Mouse (Mus musculus) stomach, embryonic 15.5 days (tissue): ENCODE results near the gene Kcnc1. TPM values are rescaled to one million over a fixed set of nuclear protein-coding genes. Genes with fewer than 3 reads are reported as not detected.

Experiments used
- ATAC-seq: fragments of 200-750 bp; cut with Nextera tagmentation; 2 replicates; pipeline ENCODE4 v1.8.0; 2017; ENCODE audit warnings: low read depth, moderate number of reproducible peaks, moderate TSS enrichment; ENCODE audit not compliant: insufficient read depth, low FRiP score
- H3K27ac ChIP-seq: fragments of 300-500 bp; sonication (generic); 2 replicates; pipeline ENCODE4 v1.5.1; 2015; ENCODE audit warnings: mild to moderate bottlenecking, inconsistent platforms
- H3K27me3 ChIP-seq: fragments of 300-500 bp; sonication (generic); replicated peaks from 2 replicates; pipeline ENCODE4 v1.6.1; 2015; ENCODE audit warnings: inconsistent platforms
- H3K36me3 ChIP-seq: fragments of 300-500 bp; sonication (generic); 2 replicates; pipeline ENCODE4 v1.6.1; 2015; ENCODE audit warnings: inconsistent platforms
- H3K4me1 ChIP-seq: fragments of 300-500 bp; sonication (generic); 2 replicates; pipeline ENCODE4 v1.6.1; 2015; ENCODE audit warnings: inconsistent platforms
- H3K4me2 ChIP-seq: fragments of 300-500 bp; sonication (generic); 2 replicates; pipeline ENCODE4 v1.6.1; 2015; ENCODE audit warnings: mild to moderate bottlenecking, inconsistent platforms
- H3K4me3 ChIP-seq: fragments of 300-500 bp; sonication (generic); replicated peaks from 2 replicates; pipeline ENCODE4 v1.5.1; 2015; ENCODE audit warnings: inconsistent platforms
- H3K9ac ChIP-seq: fragments of 300-500 bp; sonication (generic); 2 replicates; pipeline ENCODE4 v1.6.1; 2015; ENCODE audit warnings: inconsistent platforms
- H3K9me3 ChIP-seq: fragments of 300-500 bp; sonication (generic); 2 replicates; pipeline ENCODE4 v1.6.1; 2016; ENCODE audit warnings: inconsistent platforms
- WGBS: fragments of 180-500 bp; shearing (Covaris S2); methylation state at CpG from one replicate; pipeline ENCODE4 v1.1.7; 2015; 5-methylcytosine and 5-hydroxymethylcytosine counted together
- polyA plus RNA-seq: library from polyadenylated mRNA; unstranded; fragments of >200 nt; fragmentation: Nextera tagmentation; extraction: Ambion mirVana; gene quantifications from 2 replicates; pipeline ENCODE4 v1.2.1, GENCODE M21; 2015

The Kcnc1 gene
- polyA plus RNA-seq, 1 experiment from 2014 or later = 0.87 TPM

DNA sequence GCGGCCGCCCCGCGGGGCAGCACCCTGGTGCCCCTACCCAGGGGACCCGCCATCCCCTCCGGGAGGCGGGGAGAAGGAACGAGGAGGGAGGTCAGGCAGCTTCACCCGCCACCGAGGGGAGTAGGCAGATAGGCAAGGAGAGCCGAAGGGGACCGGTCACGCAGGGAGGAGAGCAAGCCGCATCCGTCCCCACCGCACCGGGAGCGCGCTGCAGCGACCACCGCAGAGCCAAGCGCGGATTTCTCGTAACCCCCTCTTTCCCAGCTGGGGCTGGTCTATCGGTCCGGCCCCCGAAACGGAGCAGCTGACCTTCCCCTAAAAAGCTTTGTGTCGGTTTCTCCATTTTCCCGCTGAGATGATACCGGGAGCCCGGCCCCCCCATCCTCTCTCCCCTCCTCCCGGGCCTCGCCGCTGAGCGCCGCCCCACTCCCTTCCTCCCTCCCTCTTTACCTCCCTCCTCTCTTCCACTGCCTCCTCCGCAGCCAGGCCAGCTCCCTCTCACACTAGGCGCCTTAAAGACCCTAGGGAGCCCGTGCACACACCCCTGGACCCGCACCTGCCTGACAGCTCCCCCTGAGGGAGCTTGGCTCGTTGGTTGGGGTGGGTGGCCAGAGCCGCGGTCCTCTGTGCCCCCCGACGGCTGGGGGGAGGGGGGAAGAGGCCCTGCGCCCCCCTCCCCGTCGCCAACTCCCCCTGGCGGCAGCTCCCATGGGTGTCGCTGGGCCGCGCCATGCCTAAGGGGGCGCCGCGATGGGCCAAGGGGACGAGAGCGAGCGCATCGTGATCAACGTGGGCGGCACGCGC is 833 bp downstream of the Kcnc1 start:
- H3K27ac ChIP-seq = no peak overlapping the region
- no peak for ATAC-seq

DNA sequence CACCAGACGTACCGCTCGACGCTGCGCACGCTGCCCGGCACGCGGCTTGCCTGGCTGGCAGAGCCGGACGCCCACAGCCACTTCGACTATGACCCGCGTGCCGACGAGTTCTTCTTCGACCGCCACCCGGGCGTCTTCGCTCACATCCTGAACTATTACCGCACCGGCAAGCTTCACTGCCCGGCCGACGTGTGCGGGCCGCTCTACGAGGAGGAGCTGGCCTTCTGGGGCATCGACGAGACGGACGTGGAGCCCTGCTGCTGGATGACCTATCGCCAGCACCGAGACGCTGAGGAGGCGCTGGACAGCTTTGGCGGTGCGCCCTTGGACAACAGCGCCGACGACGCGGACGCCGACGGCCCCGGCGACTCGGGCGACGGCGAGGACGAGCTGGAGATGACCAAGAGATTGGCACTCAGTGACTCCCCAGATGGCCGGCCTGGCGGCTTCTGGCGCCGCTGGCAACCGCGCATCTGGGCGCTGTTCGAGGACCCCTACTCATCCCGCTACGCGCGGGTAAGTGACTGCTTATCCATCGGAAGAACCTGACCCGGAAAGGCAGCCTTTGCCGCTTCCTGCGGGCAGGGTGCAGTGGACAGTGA is 1.5 kb downstream of the Kcnc1 start:
- no peaks in the 10 kb centered on the region for H3K9me3 ChIP-seq
- ATAC-seq = no peak
- H3K27ac ChIP-seq = no peak overlapping the region
- H3K36me3 ChIP-seq = no peaks in the 10 kb centered on the region
- peak overlapping the region; percentile 91; the same call in 1 of the 2 replicates for H3K4me2 ChIP-seq
- H3K9ac ChIP-seq = no peak overlapping the region
- 0 out of 2 replicates have a peak overlapping the region, but pooled peaks have one; percentile 3 for H3K4me3 ChIP-seq
- H3K27me3 ChIP-seq = peaks cover 67% of the 10 kb centered on the region
- 10% methylated on average over 70 of the region's 70 CpGs for WGBS
- H3K4me1 ChIP-seq = peaks cover 23% of the 10 kb centered on the region; the same call in 1 of the 2 replicates

More for the DNA sequence above, 833 bp downstream of the Kcnc1 start:
- Histone ChIP-seq H3K4me3 (peak overlapping the region; percentile 46), H3K27me3 (peaks cover 67% of the 10 kb centered on the region), H3K4me1 (peaks cover 23% of the 10 kb centered on the region; the same call in 1 of the 2 replicates), H3K9ac (no peak overlapping the region), H3K4me2 (peak overlapping the region; percentile 91), H3K9me3 (no peaks in the 10 kb centered on the region), H3K36me3 (no peaks in the 10 kb centered on the region)
- 2% methylated on average over 62 of the region's 64 CpGs for WGBS

DNA sequence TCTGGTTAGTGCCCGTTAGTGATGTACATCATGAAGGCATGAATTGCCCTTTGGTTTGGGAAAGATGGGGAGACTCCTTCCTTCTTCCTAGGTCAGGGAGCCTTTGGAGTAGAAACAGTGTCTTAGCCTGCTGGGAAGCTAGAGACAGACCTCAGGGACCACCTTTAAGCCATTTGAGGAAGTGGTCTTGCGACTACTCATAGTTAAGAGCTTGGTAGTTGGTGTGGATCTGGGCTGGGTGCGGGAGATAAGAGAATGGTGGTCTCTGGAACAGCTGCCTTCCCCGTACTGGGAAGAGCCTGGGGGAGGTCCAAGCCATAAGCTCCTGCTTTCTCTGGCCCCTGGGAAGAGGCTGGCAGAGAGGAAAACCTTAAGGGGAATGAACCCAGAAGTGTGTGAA is 2.3 kb downstream of the Kcnc1 start:
- H3K36me3 ChIP-seq = no peaks in the 10 kb centered on the region
- peaks cover 67% of the 10 kb centered on the region for H3K27me3 ChIP-seq
- H3K4me2 ChIP-seq = no peak overlapping the region
- H3K9me3 ChIP-seq = no peaks in the 10 kb centered on the region
- H3K4me1 ChIP-seq = peaks cover 23% of the 10 kb centered on the region; the same call in 1 of the 2 replicates
- ATAC-seq = no peak
- H3K27ac ChIP-seq = no peak overlapping the region
- H3K9ac ChIP-seq = no peak overlapping the region
- H3K4me3 ChIP-seq = no peak overlapping the region
- WGBS = 57% methylated on average over 4 of the region's 4 CpGs

DNA sequence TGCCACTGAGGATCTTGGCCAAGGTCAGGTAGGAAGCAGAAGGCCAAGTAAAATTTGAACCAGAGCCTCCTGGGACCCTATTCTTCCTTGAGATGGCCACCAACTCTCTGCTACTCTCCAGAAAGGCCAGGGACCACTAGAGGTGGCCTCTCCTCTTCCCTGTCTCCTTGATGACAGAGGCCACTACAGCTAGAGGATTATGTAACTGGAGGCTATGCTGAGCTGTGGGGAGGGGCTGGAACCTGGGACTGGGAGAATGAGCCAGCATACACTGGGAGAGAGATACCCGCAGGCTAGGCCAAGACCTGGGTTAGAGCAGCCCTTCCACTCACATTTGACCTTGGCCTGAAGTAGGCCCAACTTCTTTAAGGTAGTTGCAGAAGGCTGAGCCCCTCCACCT is 3.4 kb downstream of the Kcnc1 start:
- Histone ChIP-seq H3K27ac (no peak overlapping the region), H3K4me1 (peaks cover 23% of the 10 kb centered on the region; the same call in 1 of the 2 replicates), H3K9me3 (no peaks in the 10 kb centered on the region), H3K27me3 (peaks cover 57% of the 10 kb centered on the region), H3K4me2 (no peak overlapping the region), H3K4me3 (no peak overlapping the region), H3K36me3 (no peaks in the 10 kb centered on the region), H3K9ac (no peak overlapping the region)
- WGBS = 94% methylated on average over 1 of the region's 1 CpGs
- ATAC-seq = no peak

DNA sequence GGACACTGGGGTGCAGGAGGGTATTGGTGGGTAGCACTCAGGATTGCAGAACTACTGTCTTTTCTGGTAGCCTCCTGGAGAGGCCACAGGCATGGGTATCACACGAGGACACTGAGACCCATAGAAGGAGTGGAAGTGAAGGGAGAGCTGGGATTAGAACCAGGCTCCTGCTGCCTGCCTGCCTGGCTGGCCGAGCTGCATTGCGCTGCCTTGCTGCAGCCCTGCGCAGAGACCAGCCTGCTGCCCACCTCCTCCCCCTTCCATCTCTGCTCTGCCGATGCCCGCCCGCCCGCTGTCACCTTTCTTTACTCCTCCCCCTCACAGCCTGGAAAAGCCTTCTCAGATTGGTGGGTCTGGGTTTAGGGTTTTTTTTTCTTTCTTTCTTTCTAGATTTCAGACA is 4.0 kb downstream of the Kcnc1 start:
- 47% methylated on average over 8 of the region's 8 CpGs for WGBS
- H3K36me3 ChIP-seq = no peaks in the 10 kb centered on the region
- H3K4me2 ChIP-seq = no peak overlapping the region
- peaks cover 51% of the 10 kb centered on the region for H3K27me3 ChIP-seq
- H3K4me1 ChIP-seq = peaks cover 23% of the 10 kb centered on the region; the same call in 1 of the 2 replicates
- H3K9ac ChIP-seq = no peak overlapping the region
- H3K4me3 ChIP-seq = no peak overlapping the region
- H3K27ac ChIP-seq = no peak overlapping the region
- no peak for ATAC-seq
- no peaks in the 10 kb centered on the region for H3K9me3 ChIP-seq

DNA sequence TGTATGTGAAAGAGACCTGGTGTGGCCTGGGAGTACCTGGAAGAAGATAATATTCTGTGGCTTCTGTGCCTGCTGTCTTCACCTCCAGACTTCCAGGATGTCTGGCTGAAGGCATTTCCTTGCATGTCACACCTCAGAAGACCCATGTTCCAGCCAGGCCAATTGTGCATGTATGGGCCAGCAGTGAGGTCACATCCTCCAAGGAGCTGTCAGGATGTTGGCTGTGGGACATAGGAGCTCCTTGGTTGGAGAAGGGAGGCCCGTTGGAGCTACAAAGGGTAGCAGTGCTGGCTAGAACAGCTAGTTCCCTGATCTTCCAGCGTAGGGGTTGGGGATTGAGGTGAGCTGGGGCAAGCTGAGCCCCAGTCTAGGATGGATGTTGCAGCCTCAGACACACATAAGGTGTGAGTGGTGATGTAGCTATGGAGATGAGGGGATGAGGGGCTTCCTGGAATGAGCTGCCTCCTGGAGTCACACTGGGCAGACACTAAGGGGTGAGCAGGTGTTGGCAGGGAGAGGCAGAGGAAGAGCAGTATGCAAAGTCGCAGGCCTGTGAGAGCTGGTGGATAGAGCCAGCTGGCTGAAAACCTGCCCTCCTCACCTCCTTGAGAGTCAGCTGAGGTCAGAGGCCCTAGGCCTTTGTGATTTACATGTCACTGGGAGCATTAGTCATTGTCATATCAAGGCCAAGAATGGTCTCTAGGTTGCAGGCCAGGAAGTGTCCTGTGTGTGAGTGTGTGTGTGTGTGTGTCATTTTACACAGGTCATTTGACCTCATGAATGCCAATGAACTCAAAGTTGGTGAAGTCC is 5.3 kb downstream of the Kcnc1 start:
- Histone ChIP-seq H3K4me2 (no peak overlapping the region), H3K9ac (no peak overlapping the region), H3K4me1 (peaks cover 13% of the 10 kb centered on the region; the same call in 1 of the 2 replicates), H3K27me3 (peaks cover 38% of the 10 kb centered on the region), H3K36me3 (no peaks in the 10 kb centered on the region), H3K4me3 (no peak overlapping the region), H3K27ac (no peak overlapping the region), H3K9me3 (no peaks in the 10 kb centered on the region)
- no peak for ATAC-seq
- 70% methylated on average over 3 of the region's 3 CpGs for WGBS

DNA sequence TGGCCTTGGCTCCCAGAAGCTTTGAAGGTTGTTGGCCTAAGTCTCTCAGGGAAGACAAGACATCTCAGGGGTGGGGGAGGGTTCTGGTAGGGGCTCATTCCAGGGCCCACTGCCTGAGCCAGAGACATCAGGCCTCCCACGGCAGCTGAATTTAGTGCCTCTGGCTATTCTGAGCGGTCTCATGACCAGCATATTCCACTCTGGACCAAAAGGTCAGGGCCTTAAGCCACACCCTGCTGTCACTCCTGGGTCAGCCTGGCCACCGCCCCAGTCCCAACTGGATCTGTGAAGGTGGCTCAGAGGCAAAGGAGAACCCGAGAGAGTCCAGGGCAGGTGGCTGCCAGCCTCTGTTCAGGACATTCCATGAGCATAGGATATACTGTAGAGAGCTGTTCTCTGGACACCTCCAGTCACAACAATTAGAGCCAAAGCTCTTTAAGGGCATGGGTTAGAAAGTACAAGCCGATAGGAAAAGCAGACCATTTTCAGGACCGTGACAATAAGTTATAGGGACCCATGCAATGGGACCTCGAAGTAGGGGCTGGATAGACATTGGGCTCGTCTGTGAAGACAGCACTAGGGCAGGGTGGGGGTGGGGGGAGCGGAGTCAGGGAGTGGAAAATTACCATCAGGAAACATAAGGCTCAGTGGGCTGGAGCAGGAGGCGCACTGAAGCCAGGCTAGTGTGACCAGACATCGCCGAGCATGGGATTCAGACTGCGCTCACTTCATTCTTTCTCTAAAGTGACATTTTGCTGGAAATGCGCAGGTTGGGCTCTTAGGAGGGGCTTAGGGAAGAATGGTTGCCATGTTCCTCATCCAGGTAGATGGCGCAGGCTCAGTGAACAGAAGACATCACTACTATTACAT is 7.6 kb downstream of the Kcnc1 start:
- Histone ChIP-seq H3K4me1 (no peaks in the 10 kb centered on the region; the same call in 1 of the 2 replicates), H3K4me3 (no peak overlapping the region), H3K27me3 (peaks cover 16% of the 10 kb centered on the region), H3K9me3 (no peaks in the 10 kb centered on the region), H3K27ac (no peak overlapping the region), H3K36me3 (no peaks in the 10 kb centered on the region), H3K4me2 (no peak overlapping the region), H3K9ac (no peak overlapping the region)
- ATAC-seq = no peak
- 82% methylated on average over 15 of the region's 15 CpGs for WGBS

DNA sequence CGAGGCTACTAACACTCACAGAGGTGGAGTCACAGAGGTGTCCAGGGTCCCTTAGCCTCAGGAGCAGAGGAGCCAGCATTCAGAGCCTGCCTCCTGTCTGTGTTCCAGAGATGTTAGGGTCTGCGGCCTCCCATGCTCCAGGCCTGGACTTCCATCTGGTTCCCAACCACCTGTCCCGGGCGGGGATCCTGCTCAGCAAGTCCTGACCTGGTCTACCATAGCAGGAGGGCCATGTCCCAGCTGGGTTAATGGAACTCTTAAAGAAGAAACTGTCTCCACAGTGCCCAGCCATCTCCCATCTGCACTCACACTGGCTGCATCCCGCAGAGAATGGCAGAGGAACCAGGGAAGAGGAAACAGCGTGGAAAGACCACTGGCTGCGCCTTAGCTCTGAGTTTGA is 8.5 kb downstream of the Kcnc1 start:
- Histone ChIP-seq H3K4me1 (no peaks in the 10 kb centered on the region; the same call in 1 of the 2 replicates), H3K9ac (no peak overlapping the region), H3K9me3 (no peaks in the 10 kb centered on the region), H3K4me3 (no peak overlapping the region), H3K4me2 (no peak overlapping the region), H3K27me3 (peaks cover 7% of the 10 kb centered on the region), H3K27ac (no peak overlapping the region), H3K36me3 (no peaks in the 10 kb centered on the region)
- WGBS = 71% methylated on average over 7 of the region's 7 CpGs
- no peak for ATAC-seq

DNA sequence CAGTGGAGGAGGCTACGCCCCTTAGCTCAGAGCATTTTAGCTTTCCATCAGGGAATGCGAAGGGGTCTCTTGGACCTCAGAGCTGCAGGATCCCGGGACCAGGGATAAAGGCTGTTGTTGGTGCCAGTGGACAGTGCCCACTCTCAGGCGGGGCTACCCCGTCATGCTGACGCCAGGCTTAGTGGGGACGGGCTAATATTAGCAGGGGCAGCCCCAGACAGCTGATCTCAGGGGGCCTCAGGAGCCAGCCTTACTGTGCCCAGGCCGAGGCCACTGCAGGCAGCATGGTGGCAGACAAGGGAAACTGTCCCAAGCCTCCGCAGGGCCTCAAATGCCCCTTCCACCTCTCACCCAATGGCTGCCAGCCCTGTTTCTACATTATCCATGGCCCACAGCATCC is 12.3 kb downstream of the Kcnc1 start:
- Histone ChIP-seq H3K4me1 (no peaks in the 10 kb centered on the region; the same call in 1 of the 2 replicates), H3K36me3 (no peaks in the 10 kb centered on the region), H3K4me2 (no peak overlapping the region), H3K27me3 (no peaks in the 10 kb centered on the region), H3K27ac (no peak overlapping the region), H3K9ac (no peak overlapping the region), H3K4me3 (no peak overlapping the region), H3K9me3 (no peaks in the 10 kb centered on the region)
- WGBS = 79% methylated on average over 9 of the region's 9 CpGs
- ATAC-seq = no peak

DNA sequence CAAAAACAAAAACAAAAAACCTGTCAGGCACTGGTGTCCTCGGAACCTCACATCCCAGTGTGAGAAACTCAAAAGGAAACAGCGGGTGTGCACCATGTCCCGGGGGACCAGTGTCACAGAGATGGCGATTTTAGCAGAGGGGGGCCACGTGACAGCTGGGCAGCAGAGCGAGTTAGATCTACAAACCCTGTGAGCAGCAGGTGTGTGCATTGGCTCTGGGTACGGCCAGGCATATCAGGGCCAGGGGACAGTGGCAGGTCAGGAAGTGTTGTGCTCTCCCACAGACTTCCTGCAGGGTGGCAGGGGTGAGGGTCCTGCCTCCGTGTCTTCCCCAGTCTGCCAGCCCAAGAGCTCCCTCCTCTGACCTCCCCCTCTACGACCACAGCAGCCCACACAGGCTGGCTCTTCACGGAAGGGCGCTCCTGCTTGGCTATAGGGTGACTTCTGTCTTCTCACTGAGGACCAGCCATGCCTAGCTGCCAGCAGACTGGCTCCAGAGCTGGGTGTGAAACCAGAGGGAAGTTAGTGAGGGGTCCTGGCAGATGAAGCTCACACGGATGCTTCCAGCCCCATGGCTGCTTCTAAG is 13.0 kb downstream of the Kcnc1 start:
- ATAC-seq = no peak
- Histone ChIP-seq H3K9ac (no peak overlapping the region), H3K27ac (no peak overlapping the region), H3K4me3 (no peak overlapping the region), H3K4me1 (no peaks in the 10 kb centered on the region; the same call in 1 of the 2 replicates), H3K4me2 (no peak overlapping the region), H3K36me3 (no peaks in the 10 kb centered on the region), H3K27me3 (no peaks in the 10 kb centered on the region), H3K9me3 (no peaks in the 10 kb centered on the region)
- WGBS = 40% methylated on average over 12 of the region's 12 CpGs

DNA sequence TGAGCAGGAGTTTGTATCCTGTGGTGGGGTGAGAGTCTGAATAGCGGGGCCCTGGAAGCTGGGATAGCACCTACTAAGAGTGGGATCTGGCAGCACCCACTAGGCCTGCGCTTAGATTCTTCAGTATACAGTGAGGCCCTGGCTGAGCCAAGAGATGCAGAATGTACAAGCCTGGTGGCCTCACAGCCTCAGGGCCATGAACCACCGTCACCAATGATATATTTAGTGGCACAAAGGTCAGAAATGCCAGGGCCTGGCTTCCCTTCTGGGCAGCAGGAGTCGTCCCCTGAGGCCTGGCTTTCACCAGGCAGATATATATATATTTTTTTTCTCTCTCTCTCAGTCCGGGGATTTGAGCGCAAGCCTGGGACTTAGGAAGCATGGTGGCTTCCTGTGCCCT is 14.4 kb downstream of the Kcnc1 start:
- no peak overlapping the region for H3K27ac ChIP-seq
- H3K27me3 ChIP-seq = no peaks in the 10 kb centered on the region
- H3K4me3 ChIP-seq = no peak overlapping the region
- H3K4me1 ChIP-seq = no peaks in the 10 kb centered on the region; the same call in 1 of the 2 replicates
- no peak for ATAC-seq
- 70% methylated on average over 6 of the region's 6 CpGs for WGBS
- no peak overlapping the region for H3K4me2 ChIP-seq
- no peaks in the 10 kb centered on the region for H3K9me3 ChIP-seq
- H3K36me3 ChIP-seq = no peaks in the 10 kb centered on the region
- no peak overlapping the region for H3K9ac ChIP-seq
